In the genomic region with DNA sequence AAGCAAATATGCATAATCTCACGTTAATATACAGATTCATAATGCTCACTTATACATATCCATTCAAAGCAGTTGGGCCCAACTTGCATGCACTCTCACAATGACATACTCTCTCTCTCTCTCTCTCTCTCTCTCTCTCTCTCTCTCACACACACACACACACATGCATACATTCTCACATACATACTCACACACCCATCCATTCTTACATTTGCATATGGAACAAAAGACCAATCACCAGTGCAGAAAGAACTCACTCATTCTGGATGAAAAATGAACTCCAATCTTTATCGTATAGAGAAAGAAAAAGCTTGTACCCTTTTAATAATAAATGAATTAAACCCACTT, we compare ENCODE assay signal across 38 mouse cellular contexts. TPM values are rescaled to one million over a fixed set of nuclear protein-coding genes. Genes with fewer than 3 reads are reported as not detected.
"Had no signal": no experiment of that assay in that cellular context is flagged by ENCODE, and none has a peak within 500 bp of the region (broad histone marks: within the 10 kb centered on the region; RNA-seq: fewer than 3 reads in every experiment).

No protein-coding gene starts in this region.

- H3K4me3 ChIP-seq: heart, adult 2 months; hindbrain, embryonic 13.5 days; hindbrain, embryonic 15.5 days; kidney, embryonic 15.5 days; limb, embryonic 15.5 days; liver, embryonic 12.5 days had no signal

- H3K36me3 ChIP-seq: heart, embryonic 12.5 days; hindbrain, embryonic 13.5 days; hindbrain, embryonic 15.5 days; kidney, embryonic 15.5 days; limb, embryonic 13.5 days; limb, embryonic 15.5 days; liver, embryonic 12.5 days had no signal

- DNase-seq: gastrocnemius, postnatal 14 days; gastrocnemius, postnatal 36 days; heart, adult 2 months; heart, postnatal 10 days; kidney, adult 11 months; kidney, adult 2 months; kidney, adult 9 months; kidney, postnatal 14 days; kidney, postnatal 36 days; layer of hippocampus, adult 9-11 months; layer of hippocampus, postnatal 36 days; left cerebral cortex, postnatal 4 days had no signal

- H3K4me1 ChIP-seq: hindbrain, embryonic 13.5 days; hindbrain, embryonic 15.5 days; kidney, embryonic 15.5 days; limb, embryonic 13.5 days; limb, embryonic 15.5 days; liver, embryonic 12.5 days had no signal

- H3K9me3 ChIP-seq: heart, embryonic 12.5 days; hindbrain, embryonic 13.5 days; kidney, embryonic 15.5 days; limb, embryonic 13.5 days; limb, embryonic 15.5 days; liver, embryonic 12.5 days had no signal

- H3K4me2 ChIP-seq: hindbrain, embryonic 13.5 days; hindbrain, embryonic 15.5 days; liver, embryonic 12.5 days had no signal

- H3K27me3 ChIP-seq: heart, embryonic 12.5 days; hindbrain, embryonic 13.5 days; hindbrain, embryonic 15.5 days; kidney, embryonic 15.5 days; limb, embryonic 13.5 days; limb, embryonic 15.5 days; liver, embryonic 12.5 days had no signal

- H3K27ac ChIP-seq: heart, adult 2 months; hindbrain, embryonic 13.5 days; hindbrain, embryonic 15.5 days; hindbrain, postnatal 0 days; kidney, embryonic 15.5 days; kidney, postnatal 0 days; limb, embryonic 13.5 days; limb, embryonic 15.5 days; liver, embryonic 12.5 days had no signal

- ATAC-seq: hindbrain, postnatal 0 days; intestine, embryonic 16.5 days; liver, embryonic 12.5 days had no signal

- H3K9ac ChIP-seq: heart, embryonic 12.5 days; hindbrain, embryonic 13.5 days; hindbrain, embryonic 15.5 days; kidney, embryonic 15.5 days; limb, embryonic 13.5 days; limb, embryonic 15.5 days; liver, embryonic 12.5 days had no signal

RNA-seq across cellular contexts. Expression of a gene that starts 47.7 kb away (rescaled TPM):
- total RNA-seq: gastrocnemius, adult 18-20 months; gastrocnemius, adult 8-10 months; gastrocnemius, postnatal 14 days; gastrocnemius, postnatal 36 days; heart, adult 2 months; heart, postnatal 10 days; heart, postnatal 25 days; hematopoietic stem cell, adult 5-6 weeks; hindbrain, postnatal 0 days; layer of hippocampus, adult 18-20 months; layer of hippocampus, postnatal 14 days; layer of hippocampus, postnatal 36 days; left cerebral cortex, adult 18-20 months; left cerebral cortex, adult 8-10 months; left cerebral cortex, postnatal 10 days; liver, adult 2 months had no signal
- polyA plus RNA-seq: gonadal fat pad, adult 2 months; heart, adult 2 months; heart, embryonic 12.5 days; heart, embryonic 16.5 days; hindbrain, embryonic 11.5 days; hindbrain, embryonic 13.5 days; hindbrain, embryonic 15.5 days; hindbrain, postnatal 0 days; intestine, embryonic 14.5 days; intestine, embryonic 16.5 days; kidney, embryonic 15.5 days; kidney, postnatal 0 days; large intestine, adult 2 months; limb, embryonic 11.5 days; limb, embryonic 13.5 days; limb, embryonic 15.5 days; liver, adult 2 months; liver, embryonic 12.5 days had no signal
